Mouse (Mus musculus) MEL (cell line): ENCODE data around the gene Ccdc157. TPM values are rescaled to one million over a fixed set of nuclear protein-coding genes. Genes with fewer than 3 reads are reported as not detected.

Experiments
- DNase-seq: peaks from one replicate; pipeline ENCODE4 v3.0.0; 2011; ENCODE audit warnings: low read depth, low spot score
- H3K27ac ChIP-seq: 2 replicates; pipeline ENCODE4 v1.5.1; 2012; ENCODE audit warnings: low read depth, mild to moderate bottlenecking, control low read depth, low read length, moderate library complexity; ENCODE audit not compliant: control insufficient read depth
- H3K27me3 ChIP-seq, 2 experiments: fragments of 150-350 bp in 1 of 2; sonication (generic) in 1 of 2; 2 replicates each; pipeline ENCODE4 v1.6.1; 2012; ENCODE audit warnings: low read length in 2 of 2, mild to moderate bottlenecking in 2 of 2, improper control_type of control experiment in 1 of 2, moderate library complexity in 1 of 2; ENCODE audit not compliant: insufficient read depth in 2 of 2, control insufficient read depth in 1 of 2
- H3K36me3 ChIP-seq, 2 experiments: 2 replicates each; pipeline ENCODE4 v1.6.1; 2012 to 2014; ENCODE audit warnings: low read length in 2 of 2, improper control_type of control experiment in 1 of 2, inconsistent platforms in 1 of 2, mild to moderate bottlenecking in 1 of 2; ENCODE audit not compliant: insufficient read depth in 2 of 2, control insufficient read depth in 1 of 2
- H3K4me1 ChIP-seq, 2 experiments: fragments of 150-350 bp in 1 of 2; sonication (generic) in 1 of 2; 2 replicates each; pipeline ENCODE4 v1.6.1; 2012; ENCODE audit warnings: low read length in 2 of 2, improper control_type of control experiment in 1 of 2, mild to moderate bottlenecking in 1 of 2; ENCODE audit not compliant: insufficient read depth in 2 of 2, control insufficient read depth in 1 of 2
- H3K4me3 ChIP-seq, 2 experiments: fragments of 150-350 bp in 1 of 2; sonication (generic) in 1 of 2; 2 replicates each; pipeline ENCODE4 v1.5.1; 2012; ENCODE audit warnings: low read depth in 2 of 2, low read length in 2 of 2, mild to moderate bottlenecking in 2 of 2, moderate library complexity in 2 of 2, control low read depth in 1 of 2, improper control_type of control experiment in 1 of 2; ENCODE audit not compliant: control insufficient read depth in 1 of 2, insufficient read depth in 1 of 2
- H3K79me2 ChIP-seq: 2 replicates; pipeline ENCODE4 v1.6.1; 2012; ENCODE audit warnings: mild to moderate bottlenecking, low read length, moderate library complexity; ENCODE audit not compliant: control insufficient read depth, poor library complexity, insufficient read depth
- H3K9ac ChIP-seq: 2 replicates; pipeline ENCODE4 v1.6.1; 2012; ENCODE audit warnings: low read depth, mild to moderate bottlenecking, control low read depth, low read length, moderate library complexity; ENCODE audit not compliant: control insufficient read depth, poor library complexity, severe bottlenecking
- H3K9me3 ChIP-seq: fragments of 150-350 bp; sonication (generic); replicated peaks from 2 replicates; pipeline ENCODE4 v1.6.1; 2012; ENCODE audit warnings: mild to moderate bottlenecking, low read length, improper control_type of control experiment, moderate library complexity; ENCODE audit not compliant: insufficient read depth
- BHLHE40 ChIP-seq: IDR thresholded peaks from 2 replicates; pipeline ENCODE4 v1.6.1; 2012; ENCODE audit warnings: low read depth, mild to moderate bottlenecking, inconsistent platforms, low read length, improper control_type of control experiment, borderline replicate concordance
- CHD1 ChIP-seq: IDR thresholded peaks from 2 replicates; pipeline ENCODE4 v1.6.1; 2012; ENCODE audit warnings: low read depth, mild to moderate bottlenecking, inconsistent platforms, low read length, improper control_type of control experiment
- CHD2 ChIP-seq: IDR thresholded peaks from 2 replicates; pipeline ENCODE4 v1.6.1; 2011; ENCODE audit warnings: low read length, improper control_type of control experiment
- CTCF ChIP-seq, 3 experiments: IDR thresholded peaks in 2 of 3; conservative IDR thresholded peaks in 1 of 3; 2 replicates each; pipeline ENCODE4 v1.5.1; 2011 to 2012; ENCODE audit warnings: low read length in 3 of 3, low read depth in 2 of 3, mild to moderate bottlenecking in 2 of 3, improper control_type of control experiment in 1 of 3, inconsistent platforms in 1 of 3, mixed read lengths in 1 of 3, moderate library complexity in 1 of 3; ENCODE audit not compliant: control insufficient read depth in 1 of 3, insufficient read depth in 1 of 3, poor library complexity in 1 of 3, severe bottlenecking in 1 of 3
- E2F4 ChIP-seq: IDR thresholded peaks from 2 replicates; pipeline ENCODE4 v1.6.1; 2011; ENCODE audit warnings: low read depth, low read length, improper control_type of control experiment, borderline replicate concordance
- ELF1 ChIP-seq: IDR thresholded peaks from 2 replicates; pipeline ENCODE4 v1.6.1; 2014; ENCODE audit warnings: low read depth, mild to moderate bottlenecking, inconsistent platforms, low read length, improper control_type of control experiment, moderate library complexity
- ETS1 ChIP-seq: IDR thresholded peaks from 2 replicates; pipeline ENCODE4 v1.6.1; 2012; ENCODE audit warnings: low read depth, mild to moderate bottlenecking, inconsistent platforms, low read length, improper control_type of control experiment, moderate library complexity
- GABPA ChIP-seq: IDR thresholded peaks from 2 replicates; pipeline ENCODE4 v1.6.1; 2012; ENCODE audit warnings: low read depth, mild to moderate bottlenecking, inconsistent platforms, low read length, improper control_type of control experiment, moderate library complexity
- GATA1 ChIP-seq: IDR thresholded peaks from 2 replicates; pipeline ENCODE4 v1.6.1; 2011; ENCODE audit warnings: low read depth, low read length, improper control_type of control experiment
- JUND ChIP-seq: IDR thresholded peaks from 2 replicates; pipeline ENCODE4 v1.6.1; 2011; ENCODE audit warnings: low read depth, mild to moderate bottlenecking, improper control_type of control experiment, low read length
- KAT2A ChIP-seq: conservative IDR thresholded peaks from 2 replicates; pipeline ENCODE4 v1.6.1; 2012; ENCODE audit warnings: low read depth, low read length, improper control_type of control experiment, inconsistent platforms
- MAFK ChIP-seq: IDR thresholded peaks from 2 replicates; pipeline ENCODE4 v1.6.1; 2011; ENCODE audit warnings: low read depth, mild to moderate bottlenecking, low read length, improper control_type of control experiment, borderline replicate concordance
- MAZ ChIP-seq: IDR thresholded peaks from 2 replicates; pipeline ENCODE4 v1.6.1; 2012; ENCODE audit warnings: low read depth, mild to moderate bottlenecking, inconsistent platforms, low read length, improper control_type of control experiment
- NELFE ChIP-seq: IDR thresholded peaks from 2 replicates; pipeline ENCODE4 v1.6.1; 2011; ENCODE audit warnings: low read depth, low read length, improper control_type of control experiment
- POLR2A ChIP-seq, 2 experiments: IDR thresholded peaks; 2 replicates each; pipeline ENCODE4 v1.6.1; 2011 to 2012; ENCODE audit warnings: low read length in 2 of 2, mild to moderate bottlenecking in 2 of 2, control low read depth in 1 of 2, improper control_type of control experiment in 1 of 2, low read depth in 1 of 2, moderate library complexity in 1 of 2; ENCODE audit not compliant: control insufficient read depth in 1 of 2, insufficient read depth in 1 of 2, poor library complexity in 1 of 2
- RCOR1 ChIP-seq: IDR thresholded peaks from 2 replicates; pipeline ENCODE4 v1.6.1; 2012; ENCODE audit warnings: low read depth, mild to moderate bottlenecking, inconsistent platforms, low read length, improper control_type of control experiment
- SIN3A ChIP-seq: IDR thresholded peaks from 2 replicates; pipeline ENCODE4 v1.6.1; 2012; ENCODE audit warnings: low read length, improper control_type of control experiment, inconsistent platforms
- SMC3 ChIP-seq: IDR thresholded peaks from 2 replicates; pipeline ENCODE4 v1.6.1; 2011; ENCODE audit warnings: low read depth, low read length, improper control_type of control experiment
- TCF12 ChIP-seq: IDR thresholded peaks from 2 replicates; pipeline ENCODE4 v1.6.1; 2014; ENCODE audit warnings: low read depth, mild to moderate bottlenecking, inconsistent platforms, low read length, improper control_type of control experiment, moderate library complexity
- UBTF ChIP-seq: IDR thresholded peaks from 2 replicates; pipeline ENCODE4 v1.6.1; 2012; ENCODE audit warnings: low read depth, mild to moderate bottlenecking, inconsistent platforms, low read length, improper control_type of control experiment, moderate library complexity, borderline replicate concordance; ENCODE audit not compliant: insufficient read depth
- USF2 ChIP-seq, 2 experiments: IDR thresholded peaks; 2 replicates each; pipeline ENCODE4 v1.6.1; 2011 to 2012; ENCODE audit warnings: improper control_type of control experiment in 2 of 2, low read length in 2 of 2, borderline replicate concordance in 1 of 2, inconsistent platforms in 1 of 2, low read depth in 1 of 2, mild to moderate bottlenecking in 1 of 2; ENCODE audit not compliant: insufficient read depth in 1 of 2
- ZKSCAN1 ChIP-seq: IDR thresholded peaks from 2 replicates; pipeline ENCODE4 v1.6.1; 2012; ENCODE audit warnings: low read depth, mild to moderate bottlenecking, inconsistent platforms, low read length, improper control_type of control experiment, moderate library complexity
- polyA plus RNA-seq, 2 experiments: library from polyadenylated mRNA; stranded (reverse) in 1 of 2; unstranded in 1 of 2; fragments of >175 nt in 1 of 2; fragments of >200 nt in 1 of 2; gene quantifications; 2 replicates each; pipeline versions ENCODE4 v1.2.1 to v1.2.4; 2012; ENCODE audit warnings: low replicate concordance in 2 of 2, low read depth in 1 of 2; ENCODE audit not compliant: insufficient read length in 2 of 2, insufficient read depth in 1 of 2, missing spikeins in 1 of 2
- total RNA-seq: library from RNA; depleted of rRNA; stranded (reverse); fragments of 300-350 nt; gene quantifications from 2 replicates; pipeline ENCODE4 v1.2.3, GENCODE M21; 2012

Gene Ccdc157
- total and polyA plus RNA-seq, 3 experiments: 2.0 to 2.9 TPM; not detected in 1

- H3K4me1 ChIP-seq: peaks cover 0 to 7% of the 10 kb centered on the region in 2 experiments; a peak in 2 of 4 replicates
- peak; percentile 63 for DNase-seq
- H3K27me3 ChIP-seq: no peaks in the 10 kb centered on the region
- TF ChIP-seq SMC3: peak; percentile 18; the same call in 1 of the 2 replicates
- TF ChIP-seq ZKSCAN1: no peak
- peak; percentile 28 to 61 (median 54); a peak in 5 of 6 replicates for TF ChIP-seq CTCF (IDR thresholded peaks at IDR 0.05 in 2 of 3, conservative IDR thresholded peaks at IDR 0.05 in 1 of 3; ENCODE audit: control insufficient read depth in 1 of 3, insufficient read depth in 1 of 3, low read depth in 2 of 3, low read length in 3 of 3, poor library complexity in 1 of 3, severe bottlenecking in 1 of 3)
- TF ChIP-seq, all 39 proteins: peak for 2
- Histone ChIP-seq H3K9me3 (no peaks in the 10 kb centered on the region), H3K4me3 (no peak overlapping the region), H3K27ac (no peak overlapping the region), H3K79me2 (peaks cover 8% of the 10 kb centered on the region), H3K9ac (no peak overlapping the region), H3K36me3 (peaks cover 0 to 6% of the 10 kb centered on the region in 2 experiments; a peak in 1 of 4 replicates)
These were observed 62.0 kb downstream of the Ccdc157 start for GRCm38 (mm10) chr11:4098120-4098519.

DNA sequence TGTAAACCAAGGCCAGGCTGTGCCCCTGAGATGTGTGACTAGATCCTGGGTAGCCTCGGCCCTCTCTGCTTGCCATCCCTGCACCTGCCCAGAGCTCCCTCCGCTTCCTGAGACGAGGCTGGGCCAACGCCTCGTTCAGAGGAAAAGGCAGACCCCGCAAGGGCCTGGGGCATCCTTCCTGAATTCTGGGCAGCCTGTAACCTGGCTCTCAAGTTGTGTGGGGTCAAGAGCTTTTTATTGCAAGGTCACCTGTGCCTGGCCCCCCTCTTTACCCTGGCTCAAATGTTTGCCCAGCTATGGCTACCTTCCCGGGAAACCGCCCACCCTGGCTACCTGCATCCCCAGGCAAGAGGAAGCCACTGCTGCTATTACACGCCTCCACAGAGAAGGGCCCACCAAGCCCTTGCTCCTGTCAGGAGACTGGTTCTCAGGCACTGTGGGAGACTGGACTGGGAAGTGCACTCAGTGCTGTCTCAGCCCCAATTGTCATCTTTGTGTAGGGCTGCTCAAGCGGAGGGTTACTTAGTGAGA lies 62.9 kb downstream of the Ccdc157 start:
- Histone ChIP-seq H3K9ac (peak overlapping the region; percentile 80), H3K27me3 (no peaks in the 10 kb centered on the region), H3K79me2 (peaks cover 8% of the 10 kb centered on the region), H3K4me1 (peaks cover 0 to 7% of the 10 kb centered on the region in 2 experiments; a peak in 2 of 4 replicates), H3K4me3 (peak overlapping the region; percentile 66 to 67), H3K27ac (peak overlapping the region; percentile 89), H3K36me3 (peaks cover 0 to 6% of the 10 kb centered on the region in 2 experiments; a peak in 2 of 4 replicates), H3K9me3 (no peaks in the 10 kb centered on the region)
- TF ChIP-seq MAFK (no peak), RCOR1 (peak; percentile 13; the same call in 1 of the 2 replicates), GABPA (no peak), TCF12 (no peak), POLR2A (IDR thresholded peaks at IDR 0.05; ENCODE audit: control insufficient read depth in 1 of 2, insufficient read depth in 1 of 2, low read depth in 1 of 2, low read length in 2 of 2, poor library complexity in 1 of 2) (peak in 1 of 2 experiments; percentile 34; a peak in 2 of 4 replicates), SMC3 (peak; percentile 10; the same call in 1 of the 2 replicates), UBTF (no peak; the same call in 1 of the 2 replicates)
- peak; percentile 60 for DNase-seq

GRCm38 (mm10) chr11:4096054-4096984 lies 63.8 kb downstream of the Ccdc157 start:
- Histone ChIP-seq H3K27me3 (no peaks in the 10 kb centered on the region), H3K9ac (peak overlapping the region; percentile 80), H3K79me2 (peaks cover 8% of the 10 kb centered on the region), H3K27ac (peak overlapping the region; percentile 89), H3K4me1 (peaks cover 0 to 7% of the 10 kb centered on the region in 2 experiments; a peak in 2 of 4 replicates), H3K9me3 (no peaks in the 10 kb centered on the region), H3K4me3 (peak overlapping the region; percentile 72), H3K36me3 (peaks cover 0 to 6% of the 10 kb centered on the region in 2 experiments; a peak in 2 of 4 replicates)
- peak; percentile 100 for DNase-seq
- peak; percentile 55 for TF ChIP-seq ETS1
- TF ChIP-seq NELFE: peak; percentile 99
- no peak for TF ChIP-seq MAFK
- peak; percentile 85 for TF ChIP-seq ELF1
- TF ChIP-seq E2F4: peak; percentile 77; the same call in 1 of the 2 replicates
- TF ChIP-seq KAT2A: peak; percentile 96
- TF ChIP-seq MAZ: peak; percentile 95
- TF ChIP-seq SMC3: no peak
- TF ChIP-seq BHLHE40: peak; percentile 44; the same call in 1 of the 2 replicates
- no peak for TF ChIP-seq JUND
- peak; percentile 72 to 93 for TF ChIP-seq USF2 (IDR thresholded peaks at IDR 0.05; ENCODE audit: borderline replicate concordance in 1 of 2, insufficient read depth in 1 of 2, low read depth in 1 of 2, low read length in 2 of 2)
- peak; percentile 98 for TF ChIP-seq SIN3A
- TF ChIP-seq CHD1: peak; percentile 97
- no peak for TF ChIP-seq GATA1
- TF ChIP-seq CHD2: peak; percentile 100
